Mouse (Mus musculus) cerebellum, postnatal 4 days (tissue): ENCODE results near the gene Tor1aip2.

Experiments used
- DNase-seq, 2 experiments: peaks; one replicate each; pipeline ENCODE4 v3.0.0; 2022; ENCODE audit warnings: low spot score in 2 of 2, mixed read lengths in 1 of 2

Gene Tor1aip2

GRCm38 (mm10) chr1:156111728-156112127 is 76.5 kb downstream of the Tor1aip2 start:
- no peak for DNase-seq

GRCm38 (mm10) chr1:156112142-156112541 is 76.9 kb downstream of the Tor1aip2 start:
- no peak for DNase-seq

- no peak for DNase-seq
Observed at GRCm38 (mm10) chr1:156113884-156114499, 78.8 kb downstream of the Tor1aip2 start.

- DNase-seq: no peak
Observed at GRCm38 (mm10) chr1:156116770-156117169, 81.6 kb downstream of the Tor1aip2 start.
